Mouse (Mus musculus) erythroblast, embryonic 14.5 days (primary cell): ENCODE measurements around the gene Alg2.

Experiments used
- GATA1 ChIP-seq: IDR thresholded peaks from 2 replicates; pipeline ENCODE4 v1.6.1; 2012; ENCODE audit warnings: low read length, inconsistent platforms, mixed read lengths
- TAL1 ChIP-seq: IDR thresholded peaks from 3 replicates; pipeline ENCODE4 v1.6.1; 2012; ENCODE audit warnings: low read length, inconsistent platforms, mixed read lengths

GRCm38 (mm10) chr4:47497811-47498385, 23.8 kb upstream of the Alg2 start:
- no peak for TF ChIP-seq GATA1
- TF ChIP-seq TAL1, result no peak
